Mouse (Mus musculus) hematopoietic stem cell, adult 5-6 weeks (primary cell): ENCODE measurements around the gene Spef1. TPM values are rescaled to one million over a fixed set of nuclear protein-coding genes. Genes with fewer than 3 reads are reported as not detected.
A peak's percentile ranks its signal among the peaks of the same experiment; 100 is the strongest.

ENCODE experiments used
- ATAC-seq, 2 experiments: fragments of 125-278 bp in 1 of 2; replicated peaks in 1 of 2; 2 replicates each; pipeline ENCODE4 v1.8.0; 2016 to 2017; ENCODE audit warnings: inconsistent platforms in 2 of 2, mild to moderate bottlenecking in 2 of 2, moderate number of reproducible peaks in 2 of 2, low read depth in 1 of 2, moderate TSS enrichment in 1 of 2; ENCODE audit not compliant: low FRiP score in 2 of 2, poor library complexity in 2 of 2, severe bottlenecking in 2 of 2, insufficient read depth in 1 of 2, low TSS enrichment in 1 of 2
- total RNA-seq: library from RNA; stranded (forward); fragments of 172-1452, 232-1000 nt; gene quantifications from 2 replicates; pipeline ENCODE4 v1.2.3, GENCODE M21; 2017

Spef1 gene
- total RNA-seq, 1 experiment from 2014 or later: 4.7 TPM

DNA sequence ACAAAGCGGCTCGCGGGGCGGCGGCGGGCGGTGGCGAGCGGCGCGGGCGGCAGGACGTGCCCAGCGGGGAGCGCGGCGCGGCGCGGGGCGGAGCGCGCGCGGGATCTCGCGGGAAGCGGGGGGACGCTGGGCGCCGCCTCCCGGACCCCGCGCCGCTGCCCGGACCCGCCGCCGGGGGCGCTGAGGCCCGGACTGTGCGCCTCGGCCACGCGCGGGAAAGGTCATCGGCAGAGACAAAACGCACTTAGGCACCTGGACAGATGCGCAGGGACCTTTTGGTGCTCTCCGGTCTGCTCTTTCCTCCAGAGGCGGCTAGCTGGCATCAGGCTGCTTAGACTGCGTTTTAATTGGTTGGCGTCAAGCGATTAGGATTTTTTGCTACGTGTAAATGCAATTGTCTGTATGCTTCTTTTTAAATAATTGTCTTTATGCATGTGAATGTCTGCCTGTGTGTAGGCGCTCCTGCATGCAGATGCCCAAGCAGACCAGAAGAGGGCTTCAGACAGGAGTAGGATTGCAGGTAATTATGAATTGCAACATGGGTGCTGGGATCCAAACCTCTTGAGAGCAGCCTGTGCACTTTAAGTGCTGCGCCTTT lies 7.0 kb downstream of the Spef1 start, which contains the start of gene Cenpb:
Gene Cenpb, minus strand, starts transcription at position 78 of the 598 bp plus-strand sequence.
- peak; percentile 58 to 59; a peak in 3 of 4 replicates for ATAC-seq

GRCm38 (mm10) chr2:131179246-131179886 lies 7.7 kb downstream of the Spef1 start:
- peak; percentile 23 to 46; a peak in 2 of 4 replicates for ATAC-seq

GRCm38 (mm10) chr2:131178828-131179245 lies 8.2 kb downstream of the Spef1 start:
- ATAC-seq: 0 out of 4 replicates have a peak, but pooled peaks of 1 of the 2 experiments have one; percentile 1

DNA sequence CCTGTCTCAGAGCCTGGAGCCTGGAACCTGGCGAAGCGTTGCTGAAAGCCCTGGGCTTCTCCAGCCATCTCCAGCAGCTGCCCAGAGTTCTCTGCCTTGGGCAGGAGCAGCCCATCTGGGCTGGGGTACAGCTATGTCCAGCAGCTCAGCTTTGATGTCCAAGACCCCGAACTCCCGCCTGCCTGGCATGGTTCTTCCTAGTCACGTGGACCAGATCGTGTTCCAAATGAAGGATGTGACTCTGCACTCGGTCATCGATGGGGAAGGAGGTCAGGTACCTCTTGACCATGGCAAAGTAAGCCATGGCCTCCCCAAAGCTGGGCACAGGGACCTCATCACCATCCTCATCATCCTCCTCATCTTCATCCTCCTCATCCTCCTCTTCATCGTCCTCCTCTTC lies 9.2 kb downstream of the Spef1 start:
- ATAC-seq: no peak

DNA sequence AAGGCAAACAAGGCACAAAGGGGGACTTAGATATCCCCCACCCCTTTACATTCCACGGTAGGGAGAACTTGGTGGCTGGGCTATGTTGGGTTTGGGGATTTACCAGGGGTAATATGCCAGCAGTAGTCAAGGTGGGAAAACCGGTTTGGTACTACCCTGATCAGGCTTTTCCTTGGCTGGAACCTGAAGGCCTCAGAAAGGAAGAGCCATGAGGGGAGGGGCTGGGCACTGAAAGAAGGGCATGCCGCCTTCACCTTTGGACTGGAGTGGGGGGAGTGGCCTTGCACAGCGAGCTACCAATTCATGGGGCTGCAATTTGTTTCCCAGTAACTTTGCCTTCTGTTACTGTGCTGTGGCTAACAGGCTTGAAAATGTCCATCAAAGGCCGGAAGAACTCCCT lies 10.6 kb downstream of the Spef1 start:
- no peak for ATAC-seq

- ATAC-seq: no peak
Measured at GRCm38 (mm10) chr2:131175945-131176309, 11.2 kb downstream of the Spef1 start.

DNA sequence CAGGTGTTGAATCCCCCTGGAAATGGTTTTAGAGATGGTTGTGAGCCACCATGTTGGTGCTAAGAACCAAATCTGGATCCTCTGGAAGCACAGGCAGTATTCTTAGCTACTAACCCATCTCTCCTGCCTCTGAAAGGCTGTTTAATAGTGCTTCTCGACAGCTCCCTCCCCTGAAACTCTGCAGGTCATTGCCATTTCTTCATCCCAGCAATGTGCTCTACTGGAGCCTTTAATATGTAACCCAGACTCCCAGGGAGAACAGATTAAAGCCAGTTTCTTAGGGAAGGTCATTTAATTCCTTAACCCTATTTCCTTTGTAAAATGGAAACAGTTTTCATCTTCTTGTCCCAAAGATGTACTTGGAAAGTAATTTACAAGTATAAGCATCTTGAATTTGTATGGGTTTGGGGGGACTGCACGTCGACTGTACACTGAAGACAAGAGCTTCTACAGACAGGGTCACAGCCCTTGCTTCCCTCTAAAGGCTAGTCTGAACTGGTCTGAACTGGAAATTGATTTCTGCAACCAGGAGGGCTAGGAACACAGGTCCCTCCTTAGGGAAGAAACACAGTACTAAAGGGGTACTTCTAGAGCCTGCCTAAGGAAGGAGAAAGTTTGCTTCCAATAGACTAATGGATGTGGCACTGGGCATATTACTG lies 11.7 kb downstream of the Spef1 start:
- no peak for ATAC-seq

- ATAC-seq: peak; percentile 61 to 63
Measured at GRCm38 (mm10) chr2:131174700-131175099, 12.4 kb downstream of the Spef1 start.

- no peak for ATAC-seq
Measured at GRCm38 (mm10) chr2:131172322-131172721, 14.8 kb downstream of the Spef1 start.

DNA sequence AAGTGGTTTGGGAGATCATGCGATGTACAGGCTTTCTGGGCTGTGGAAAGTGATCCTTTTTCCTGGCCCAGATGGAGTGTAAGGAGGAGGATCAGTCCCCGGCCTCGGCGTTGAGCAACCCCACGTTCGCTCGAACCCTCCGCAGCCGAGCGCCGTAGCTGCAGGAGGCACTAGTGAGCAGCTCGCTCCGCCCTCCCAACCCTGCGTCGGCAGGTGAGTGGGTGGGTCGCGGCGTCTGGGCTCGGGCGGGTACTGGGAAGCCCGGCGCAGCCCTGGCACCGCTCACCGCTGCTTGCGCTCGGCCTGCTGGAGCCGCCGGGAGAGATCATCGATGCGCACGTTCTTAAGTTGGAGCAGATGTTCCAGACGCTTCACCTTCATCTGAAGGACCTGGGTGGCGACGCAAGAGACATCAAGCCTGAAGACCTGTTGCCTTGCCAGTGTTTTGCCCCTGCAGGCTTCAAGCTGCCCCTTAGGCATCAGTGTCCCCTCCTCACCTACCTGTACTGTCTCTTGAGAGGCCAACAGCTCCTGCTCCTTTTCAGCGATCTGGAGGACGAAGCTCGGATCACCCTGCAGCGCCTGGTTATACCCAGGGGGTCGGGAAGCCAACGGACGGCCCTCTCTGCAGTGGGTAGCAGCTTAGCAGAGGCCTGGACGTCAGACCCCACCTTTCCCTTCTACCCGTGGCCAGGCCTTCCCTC lies 15.5 kb downstream of the Spef1 start:
- peak in 1 of 2 experiments; percentile 31; a peak in 1 of 4 replicates for ATAC-seq

GRCm38 (mm10) chr2:131170936-131171335 lies 16.1 kb downstream of the Spef1 start:
- ATAC-seq: no peak

GRCm38 (mm10) chr2:131168914-131169313 lies 18.2 kb downstream of the Spef1 start:
- ATAC-seq: no peak

DNA sequence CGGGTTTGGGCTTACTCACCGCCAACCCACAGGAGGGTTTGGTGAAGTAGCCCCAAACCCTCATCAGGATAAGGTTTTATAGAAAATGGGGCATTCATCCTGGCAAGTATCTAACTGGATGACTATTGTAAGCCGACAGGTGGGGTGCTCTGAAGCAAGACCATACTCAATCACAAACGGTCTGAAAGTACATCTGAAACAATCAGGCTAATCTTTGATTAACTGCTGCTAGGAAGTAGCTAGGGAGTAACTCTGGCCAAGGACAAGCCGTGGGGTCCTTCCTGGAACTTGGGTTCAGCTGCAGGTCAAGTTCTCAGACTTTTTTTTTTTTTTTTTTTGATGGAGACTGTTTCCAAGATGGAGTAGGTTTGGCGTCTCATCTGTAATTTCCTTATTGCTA lies 19.1 kb downstream of the Spef1 start:
- no peak for ATAC-seq

- no peak for ATAC-seq
Measured at GRCm38 (mm10) chr2:131166172-131166571, 20.9 kb downstream of the Spef1 start.

GRCm38 (mm10) chr2:131163924-131164323 lies 23.2 kb downstream of the Spef1 start:
- no peak for ATAC-seq

DNA sequence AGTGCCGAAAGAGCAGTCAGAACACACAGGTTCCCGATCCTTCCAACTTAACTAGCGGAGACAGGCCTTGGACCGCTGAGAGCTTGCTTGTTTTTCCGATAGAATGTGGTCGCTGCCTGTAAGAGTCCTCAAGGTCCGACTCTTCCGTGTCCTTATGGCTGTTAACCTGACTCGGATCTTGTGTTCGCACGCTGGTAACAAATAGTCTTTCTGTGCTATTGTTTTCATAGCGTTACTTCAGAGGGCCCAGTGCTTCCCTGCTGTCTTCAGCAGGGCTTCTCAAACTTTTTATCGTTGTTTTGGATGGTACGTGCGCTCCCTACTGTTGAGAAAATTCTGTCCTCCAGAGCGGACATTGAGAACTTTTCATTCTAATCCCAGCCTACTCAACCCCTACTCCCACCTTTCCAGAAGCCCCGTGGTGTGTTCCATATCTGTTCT lies 26.4 kb downstream of the Spef1 start:
- ATAC-seq: no peak

- ATAC-seq: peak; percentile 51 to 97
Measured at GRCm38 (mm10) chr2:131159938-131160581, 27.0 kb downstream of the Spef1 start, which contains the start of gene 1700037H04Rik. TSS of gene 1700037H04Rik (minus strand) at chr2:131160081.
